Mouse (Mus musculus) forebrain, embryonic 14.5 days (tissue): ENCODE data around the gene Comtd1. TPM values are rescaled to one million over a fixed set of nuclear protein-coding genes. Genes with fewer than 3 reads are reported as not detected.

Experiments used
- ATAC-seq: fragments of 200-750 bp; cut with Nextera tagmentation; 2 replicates; pipeline ENCODE4 v1.8.0; 2017; ENCODE audit warnings: mild to moderate bottlenecking, moderate library complexity
- DNase-seq: peaks from one replicate; pipeline ENCODE4 v3.0.0-alpha.2; 2015; ENCODE audit warnings: low spot score
- H3K27ac ChIP-seq: fragments of 300-500 bp; sonication (generic); 2 replicates; pipeline ENCODE4 v1.5.1; 2014; ENCODE audit warnings: low read depth, mild to moderate bottlenecking, control low read depth, low read length, moderate library complexity
- H3K27me3 ChIP-seq: fragments of 300-500 bp; sonication (generic); replicated peaks from 2 replicates; pipeline ENCODE4 v1.6.1; 2014; ENCODE audit warnings: low read length, control low read depth, mixed read lengths; ENCODE audit not compliant: control insufficient read depth, insufficient read depth
- H3K36me3 ChIP-seq: fragments of 300-500 bp; sonication (generic); 2 replicates; pipeline ENCODE4 v1.6.1; 2014; ENCODE audit warnings: low read length, control low read depth; ENCODE audit not compliant: control insufficient read depth, insufficient read depth
- H3K4me1 ChIP-seq: fragments of 300-500 bp; sonication (generic); 2 replicates; pipeline ENCODE4 v1.6.1; 2014; ENCODE audit warnings: antibody characterized with exemption, low read length, control low read depth; ENCODE audit not compliant: control insufficient read depth, insufficient read depth
- H3K4me2 ChIP-seq: fragments of 300-500 bp; sonication (generic); 2 replicates; pipeline ENCODE4 v1.6.1; 2014; ENCODE audit warnings: mild to moderate bottlenecking, control low read depth, low read length
- H3K4me3 ChIP-seq: fragments of 300-500 bp; sonication (generic); 2 replicates; pipeline ENCODE4 v1.5.1; 2014; ENCODE audit warnings: low read depth, low read length, control low read depth
- H3K9ac ChIP-seq: fragments of 300-500 bp; sonication (generic); 2 replicates; pipeline ENCODE4 v1.6.1; 2014; ENCODE audit warnings: mild to moderate bottlenecking, low read length, control low read depth, moderate library complexity
- H3K9me3 ChIP-seq: fragments of 300-500 bp; sonication (generic); replicated peaks from 2 replicates; pipeline ENCODE4 v1.6.1; 2016; ENCODE audit warnings: low read length, control low read depth, mixed read lengths; ENCODE audit not compliant: control insufficient read depth
- WGBS: fragments of 180-500 bp; shearing (Covaris S2); extraction: QIAGEN DNeasy Blood & Tissue Kit; methylation state at CpG from one replicate; pipeline ENCODE4 v1.1.7; 2014; 5-methylcytosine and 5-hydroxymethylcytosine counted together
- polyA plus RNA-seq: library from polyadenylated mRNA; unstranded; fragments of >200 nt; fragmentation: Nextera tagmentation; extraction: Ambion mirVana; gene quantifications from 2 replicates; pipeline ENCODE4 v1.2.1, GENCODE M21; 2014

The Comtd1 gene
- polyA plus RNA-seq, 1 experiment from 2014 or later, result 30.9 TPM

- WGBS, result 88% methylated on average over 6 of the region's 6 CpGs
- no peak overlapping the region for H3K4me2 ChIP-seq
- H3K4me3 ChIP-seq, result no peak overlapping the region
- H3K9me3 ChIP-seq, result no peaks in the 10 kb centered on the region
- H3K9ac ChIP-seq, result no peak overlapping the region
- peaks cover 87% of the 10 kb centered on the region for H3K36me3 ChIP-seq
- H3K4me1 ChIP-seq, result peaks cover 11% of the 10 kb centered on the region
- DNase-seq (no peak), ATAC-seq (no peak)
- H3K27ac ChIP-seq, result no peak overlapping the region
- no peaks in the 10 kb centered on the region for H3K27me3 ChIP-seq
Measured at GRCm38 (mm10) chr14:21843263-21843662, 5.5 kb downstream of the Comtd1 start.

- DNase-seq (peak; percentile 68), ATAC-seq (peak; percentile 84; the same call in 1 of the 2 replicates)
- 81% methylated on average over 5 of the region's 5 CpGs for WGBS
- no peaks in the 10 kb centered on the region for H3K9me3 ChIP-seq
- no peak overlapping the region for H3K4me3 ChIP-seq
- H3K9ac ChIP-seq, result no peak overlapping the region
- no peaks in the 10 kb centered on the region for H3K27me3 ChIP-seq
- H3K4me1 ChIP-seq, result peaks cover under 1% of the 10 kb centered on the region
- H3K4me2 ChIP-seq, result no peak overlapping the region
- peaks cover 98% of the 10 kb centered on the region for H3K36me3 ChIP-seq
- no peak overlapping the region; the same call in 1 of the 2 replicates for H3K27ac ChIP-seq
Measured at GRCm38 (mm10) chr14:21841819-21842592, 6.8 kb downstream of the Comtd1 start.

GRCm38 (mm10) chr14:21838336-21839017 lies 10.3 kb downstream of the Comtd1 start:
- Histone ChIP-seq H3K4me3 (no peak overlapping the region), H3K4me1 (no peaks in the 10 kb centered on the region), H3K4me2 (no peak overlapping the region), H3K9ac (no peak overlapping the region), H3K9me3 (no peaks in the 10 kb centered on the region), H3K27me3 (no peaks in the 10 kb centered on the region), H3K36me3 (peaks cover 85% of the 10 kb centered on the region), H3K27ac (no peak overlapping the region)
- DNase-seq (no peak), ATAC-seq (no peak)
- WGBS, result 76% methylated on average over 8 of the region's 8 CpGs

- H3K36me3 ChIP-seq, result peaks cover 25% of the 10 kb centered on the region
- H3K4me3 ChIP-seq, result peak overlapping the region; percentile 96
- no peaks in the 10 kb centered on the region for H3K9me3 ChIP-seq
- DNase-seq (peak; percentile 39), ATAC-seq (no peak)
- peak overlapping the region; percentile 84 for H3K4me2 ChIP-seq
- under 1% methylated on average over 28 of the region's 28 CpGs for WGBS
- H3K27me3 ChIP-seq, result no peaks in the 10 kb centered on the region
- peaks cover 13% of the 10 kb centered on the region for H3K4me1 ChIP-seq
- H3K27ac ChIP-seq, result peak overlapping the region; percentile 91
- H3K9ac ChIP-seq, result peak overlapping the region; percentile 94
Measured at GRCm38 (mm10) chr14:21831830-21832403, 16.9 kb downstream of the Comtd1 start.

- peaks cover 13% of the 10 kb centered on the region for H3K4me1 ChIP-seq
- DNase-seq, result peak; percentile 95
- H3K27ac ChIP-seq, result peak overlapping the region; percentile 91
- H3K27me3 ChIP-seq, result no peaks in the 10 kb centered on the region
- peak overlapping the region; percentile 96 for H3K4me3 ChIP-seq
- peak overlapping the region; percentile 84 for H3K4me2 ChIP-seq
- peaks cover 20% of the 10 kb centered on the region for H3K36me3 ChIP-seq
- H3K9ac ChIP-seq, result peak overlapping the region; percentile 94
- WGBS, result under 1% methylated on average over 71 of the region's 73 CpGs
- ATAC-seq, result peak; percentile 99
- H3K9me3 ChIP-seq, result no peaks in the 10 kb centered on the region
Measured at GRCm38 (mm10) chr14:21830876-21831767, 17.7 kb downstream of the Comtd1 start.

- H3K4me1 ChIP-seq, result no peaks in the 10 kb centered on the region
- DNase-seq (no peak), ATAC-seq (no peak)
- no peak overlapping the region for H3K9ac ChIP-seq
- H3K36me3 ChIP-seq, result no peaks in the 10 kb centered on the region
- 76% methylated on average over 9 of the region's 9 CpGs for WGBS
- no peak overlapping the region for H3K27ac ChIP-seq
- H3K27me3 ChIP-seq, result no peaks in the 10 kb centered on the region
- H3K4me3 ChIP-seq, result no peak overlapping the region
- no peak overlapping the region for H3K4me2 ChIP-seq
- H3K9me3 ChIP-seq, result no peaks in the 10 kb centered on the region
Measured at GRCm38 (mm10) chr14:21825786-21826491, 22.8 kb downstream of the Comtd1 start.

GRCm38 (mm10) chr14:21824938-21825337 lies 23.8 kb downstream of the Comtd1 start, which contains the start of gene Vdac2:
Gene Vdac2 (plus strand): TSS chr14:21825238.
- Histone ChIP-seq H3K4me1 (no peaks in the 10 kb centered on the region), H3K9me3 (no peaks in the 10 kb centered on the region), H3K9ac (no peak within 1 kb of the TSS), H3K36me3 (no peaks in the 10 kb centered on the region), H3K4me2 (no peak within 1 kb of the TSS), H3K4me3 (no peak within 1 kb of the TSS), H3K27me3 (no peaks in the 10 kb centered on the region), H3K27ac (no peak within 1 kb of the TSS)
- no peak for ATAC-seq
- no peak for DNase-seq
- WGBS, result 96% methylated on average over 2 of the region's 2 CpGs

GRCm38 (mm10) chr14:21823897-21824296 lies 24.9 kb downstream of the Comtd1 start:
- DNase-seq, result no peak
- Histone ChIP-seq H3K4me2 (no peak overlapping the region), H3K27ac (no peak overlapping the region), H3K27me3 (no peaks in the 10 kb centered on the region), H3K4me3 (no peak overlapping the region), H3K9ac (no peak overlapping the region), H3K9me3 (no peaks in the 10 kb centered on the region), H3K36me3 (no peaks in the 10 kb centered on the region), H3K4me1 (no peaks in the 10 kb centered on the region)
- WGBS, result 88% methylated on average over 7 of the region's 7 CpGs
- no peak for ATAC-seq
